Mouse (Mus musculus): ENCODE measurements around the gene Fam162a.
"Not testable (repeated sequence)": the region's sequence is repeated elsewhere in the genome, so short reads cannot be mapped to it uniquely, and the experiment has no call there.

Fam162a gene

DNA sequence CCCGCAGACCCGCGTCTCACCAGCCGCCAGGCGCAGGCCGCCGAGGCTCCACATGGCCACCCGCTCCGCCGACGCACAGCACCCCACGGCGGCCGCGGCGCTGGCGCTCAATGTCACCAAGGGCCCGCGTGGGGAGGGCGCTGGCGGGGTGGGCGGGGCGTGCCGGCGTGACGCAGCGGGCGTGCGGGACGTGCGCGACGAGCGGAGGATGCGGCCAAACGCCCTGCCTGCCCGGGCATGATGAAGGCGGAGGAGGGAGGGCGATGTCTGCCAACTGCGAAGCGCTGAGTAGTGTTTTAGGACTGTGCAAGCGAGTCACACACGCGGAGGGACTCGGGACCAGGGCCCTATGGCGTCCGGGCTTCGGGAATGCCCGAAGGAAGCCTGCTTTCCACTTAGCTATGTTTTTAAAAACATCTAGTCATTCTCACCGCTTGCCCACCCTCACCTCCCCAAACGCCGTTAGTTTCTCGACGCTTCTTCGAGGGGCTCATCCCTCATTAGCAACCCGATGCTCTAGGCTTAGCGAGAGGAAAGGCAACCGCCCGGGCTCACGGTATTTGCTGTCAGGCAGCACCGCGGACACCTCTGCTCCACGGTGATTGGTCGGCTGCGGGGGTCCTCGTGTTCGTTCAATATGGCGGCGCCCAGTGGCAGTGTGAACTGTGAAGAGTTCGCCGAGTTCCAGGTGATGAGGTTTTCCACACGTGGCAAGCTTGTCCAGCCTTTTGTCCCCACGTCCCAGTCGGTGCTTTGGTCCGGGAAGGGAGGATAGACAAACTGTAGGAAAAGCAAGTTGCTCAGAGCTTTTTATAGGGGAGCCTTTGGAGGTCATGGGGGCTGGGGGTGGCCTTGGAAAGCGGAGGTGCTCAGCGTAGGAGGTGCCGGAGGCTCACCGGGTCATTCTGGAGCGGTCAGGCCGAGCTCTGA lies at the start of gene Fam162a, which contains the start of gene Ccdc58:
Gene Fam162a (minus strand): TSS at position 145 of the 930 bp plus-strand sequence.
Gene Ccdc58 (plus strand): TSS at position 236 of the 930 bp plus-strand sequence.
- CTCF ChIA-PET: no interaction called here
- POLR2A ChIA-PET: interaction anchor here (0.5 to 3.5 kb wide), 55 partner anchors 8 to 756 kb away, joined by 3 to 48 read pairs (median 4); partner anchors contain the start of genes Wdr5b (in 3 of the 4) and Iqcb1 (in 1 of the 4)

DNA sequence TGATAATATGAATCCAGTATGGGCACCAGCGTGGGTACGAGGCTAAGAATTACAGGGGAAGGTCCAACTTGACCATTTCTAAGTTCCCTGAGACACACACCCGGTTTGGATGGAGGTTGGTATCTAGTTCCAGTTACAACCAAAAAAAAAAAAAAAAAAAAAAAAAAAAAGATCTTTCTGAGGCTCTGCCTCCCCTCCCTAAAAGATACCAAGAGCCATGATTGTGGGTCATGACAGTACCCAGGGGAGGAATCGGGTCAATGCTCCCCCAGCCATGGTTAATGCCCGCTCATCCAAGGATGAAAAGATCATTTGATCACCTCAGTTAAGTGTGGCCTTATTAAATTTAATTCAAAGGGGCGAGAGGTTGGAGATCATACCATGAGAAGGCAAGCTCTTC lies 44.4 kb upstream of the Fam162a start:
- CTCF ChIA-PET: not testable (repeated sequence)
- POLR2A ChIA-PET: interaction anchor here in 3 of 4 experiments (0.6 to 1.5 kb wide), 5 partner anchors 12 to 29 kb away, joined by 3 read pairs; no protein-coding TSS in a partner anchor

DNA sequence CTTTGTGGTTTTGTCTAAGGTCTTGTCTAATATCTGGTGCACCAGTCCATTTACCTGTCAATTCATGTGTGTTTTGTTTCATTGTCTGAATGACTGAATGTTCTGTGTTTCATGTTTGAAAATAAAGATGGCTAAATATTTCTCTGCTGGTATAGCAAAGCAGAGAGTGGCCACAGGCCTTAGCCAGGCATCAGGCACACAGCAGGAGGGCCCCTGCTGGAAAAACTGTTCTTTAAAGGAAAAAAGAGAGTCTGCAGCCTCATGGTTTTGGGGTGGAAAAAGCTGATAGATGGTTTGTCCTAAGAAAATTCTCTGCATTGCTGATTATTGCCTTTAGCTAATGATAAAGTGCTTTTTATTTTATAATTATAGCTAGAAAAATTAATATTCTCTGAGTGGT lies 40.1 kb upstream of the Fam162a start:
- CTCF ChIA-PET, POLR2A ChIA-PET: not testable (repeated sequence)

DNA sequence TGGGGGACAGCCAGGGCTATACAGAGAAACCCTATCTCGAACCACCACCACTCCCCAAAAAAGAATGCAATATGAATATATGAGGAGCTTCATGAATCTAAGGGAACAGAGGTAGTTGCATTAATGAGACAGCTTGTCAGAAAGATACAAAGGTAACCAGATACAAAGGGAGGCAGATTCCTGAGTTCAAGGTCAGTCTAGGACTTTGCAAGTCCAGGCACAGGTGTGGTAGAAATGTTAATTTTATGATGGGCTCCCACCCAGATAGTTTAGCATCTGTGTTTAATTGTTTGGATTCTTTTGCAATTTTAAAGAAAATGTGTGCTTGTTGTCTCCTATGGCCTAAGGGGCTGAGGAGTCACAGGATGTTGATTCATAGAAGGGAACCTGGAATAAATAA lies 30.8 kb upstream of the Fam162a start:
- ChIA-PET POLR2A (interaction anchor here in 2 of 4 experiments (0.6 to 1.7 kb wide), 8 partner anchors 9 to 460 kb away, joined by 3 to 7 read pairs (median 4); partner anchors contain the start of genes Ccdc58 (in 1 of the 2) and Fam162a (in 1 of the 2)), CTCF (interaction anchor here in 1 of 4 experiments (0.6 kb wide), 1 partner anchor 139 kb away, joined by 8 read pairs; no protein-coding TSS in a partner anchor)

DNA sequence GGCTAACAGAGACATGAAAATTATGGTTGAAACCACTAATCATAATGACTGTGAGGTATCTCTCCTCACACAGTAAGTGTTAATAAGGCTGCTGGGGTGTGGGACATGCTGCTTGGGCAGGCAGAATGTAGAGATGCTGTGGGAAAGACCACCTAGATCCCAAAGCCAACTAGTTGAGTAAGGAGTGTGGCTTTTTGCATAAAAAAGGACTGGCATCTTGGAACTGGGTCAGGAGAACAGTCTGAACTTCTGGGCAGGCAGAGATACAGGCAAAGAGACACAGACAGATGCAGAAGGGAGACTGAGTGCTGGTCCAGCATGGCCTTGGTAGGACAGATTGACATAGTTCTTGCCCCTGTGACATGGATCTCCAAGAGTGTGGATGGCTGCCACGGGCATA lies 30.1 kb upstream of the Fam162a start:
- CTCF ChIA-PET: no interaction called here
- POLR2A ChIA-PET: interaction anchor here in 2 of 4 experiments (1.3 to 1.7 kb wide), 4 partner anchors 12 to 119 kb away, joined by 3 to 7 read pairs (median 5); partner anchors contain the start of genes Ccdc58 (in 1 of the 2) and Fam162a (in 1 of the 2)

DNA sequence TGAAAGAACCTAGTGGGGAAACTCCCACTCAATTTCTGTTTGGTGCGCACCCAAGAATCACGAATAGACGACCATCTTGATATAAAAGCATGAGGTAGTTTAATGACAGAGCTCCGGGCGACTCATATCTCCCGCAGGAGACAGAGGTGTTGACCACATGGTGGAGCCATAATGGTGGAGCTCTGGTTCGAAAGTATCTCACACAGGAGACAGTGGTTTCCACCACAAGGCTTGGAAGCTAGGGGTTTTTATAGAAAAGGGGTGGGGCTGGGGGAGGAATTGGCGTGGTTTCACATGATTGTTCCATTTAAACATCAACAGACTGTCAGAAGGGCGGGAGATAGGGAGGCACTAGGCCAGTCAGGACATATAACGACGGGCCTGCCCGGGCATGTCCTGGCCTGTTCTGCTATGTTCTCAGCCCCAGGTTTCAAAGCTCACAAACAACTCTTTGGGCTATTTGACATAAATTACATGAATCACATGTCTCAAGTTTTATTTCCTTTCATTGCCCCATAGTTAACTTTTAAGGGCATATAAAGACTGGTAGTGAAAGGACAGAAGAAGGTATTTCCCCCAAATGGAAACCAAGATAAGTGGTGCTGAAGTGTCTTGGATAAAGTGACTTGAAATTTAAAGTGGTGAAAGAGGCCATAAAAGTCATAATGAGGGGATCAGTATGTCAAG lies 26.6 kb upstream of the Fam162a start:
- POLR2A ChIA-PET: interaction anchor here in 2 of 4 experiments (0.9 to 2.0 kb wide), 4 partner anchors 10 to 18 kb away, joined by 3 to 9 read pairs (median 3); no protein-coding TSS in a partner anchor
- CTCF ChIA-PET: not testable (repeated sequence)

DNA sequence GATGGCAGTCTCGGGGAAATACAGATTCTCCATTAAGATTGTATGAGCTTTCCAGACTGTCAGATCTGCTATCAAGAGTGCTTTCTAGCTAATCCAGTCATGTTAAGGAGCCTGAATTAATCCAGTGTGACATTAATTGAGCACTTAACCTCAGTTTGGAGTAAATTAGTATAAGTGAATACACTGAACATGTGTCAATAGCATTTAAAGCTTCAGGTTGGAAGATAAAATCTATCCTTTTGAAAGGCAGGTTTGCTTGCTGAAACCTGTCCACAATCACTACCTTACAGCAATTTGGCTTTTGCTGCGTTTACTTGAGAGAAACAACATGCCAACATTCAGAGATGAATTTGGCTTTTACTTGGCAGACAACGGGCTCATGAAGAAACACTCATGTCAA lies 22.7 kb upstream of the Fam162a start:
- CTCF ChIA-PET: no interaction called here
- POLR2A ChIA-PET: interaction anchor here in 2 of 4 experiments (0.6 to 1.4 kb wide), 3 partner anchors 9 to 198 kb away, joined by 3 to 4 read pairs (median 3); no protein-coding TSS in a partner anchor

DNA sequence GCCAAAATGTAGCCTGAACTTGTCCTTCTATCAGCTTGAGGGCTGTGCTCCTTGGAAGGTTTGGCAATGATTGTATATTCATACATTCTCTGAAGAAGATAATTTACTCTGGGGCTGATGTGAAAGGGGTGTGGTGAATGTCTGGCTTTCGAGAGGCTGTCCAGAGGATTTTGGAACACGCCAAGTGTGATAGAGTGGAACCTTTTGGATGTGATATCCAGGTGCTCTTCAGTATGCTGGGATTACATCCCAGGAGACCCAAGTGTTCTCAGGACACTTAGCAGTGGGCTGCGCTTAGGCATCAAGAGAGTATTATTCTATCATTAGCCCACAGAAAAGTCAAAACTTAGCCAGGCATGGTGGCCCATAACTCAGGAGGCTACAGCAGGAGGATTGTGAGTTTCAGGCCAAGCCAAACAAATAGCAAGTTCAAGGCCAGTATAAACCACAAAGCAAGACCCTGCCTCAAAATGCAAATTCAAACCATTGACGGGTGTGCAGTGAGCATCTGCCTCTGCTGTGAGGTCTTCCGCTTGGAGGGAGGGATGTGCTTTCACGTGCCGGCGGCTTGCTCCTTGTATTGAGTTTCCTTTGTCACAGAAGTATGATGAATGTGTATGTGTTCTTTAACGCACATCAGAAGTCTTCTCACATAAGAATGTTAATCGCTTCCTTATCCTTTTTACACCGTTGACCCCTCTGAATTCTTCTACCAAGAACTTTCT lies 19.6 kb upstream of the Fam162a start:
- POLR2A ChIA-PET: interaction anchor here in 1 of 4 experiments (0.6 to 5.0 kb wide), 5 partner anchors 9 to 535 kb away, joined by 3 to 25 read pairs (median 4); no protein-coding TSS in a partner anchor
- CTCF ChIA-PET: no interaction called here

DNA sequence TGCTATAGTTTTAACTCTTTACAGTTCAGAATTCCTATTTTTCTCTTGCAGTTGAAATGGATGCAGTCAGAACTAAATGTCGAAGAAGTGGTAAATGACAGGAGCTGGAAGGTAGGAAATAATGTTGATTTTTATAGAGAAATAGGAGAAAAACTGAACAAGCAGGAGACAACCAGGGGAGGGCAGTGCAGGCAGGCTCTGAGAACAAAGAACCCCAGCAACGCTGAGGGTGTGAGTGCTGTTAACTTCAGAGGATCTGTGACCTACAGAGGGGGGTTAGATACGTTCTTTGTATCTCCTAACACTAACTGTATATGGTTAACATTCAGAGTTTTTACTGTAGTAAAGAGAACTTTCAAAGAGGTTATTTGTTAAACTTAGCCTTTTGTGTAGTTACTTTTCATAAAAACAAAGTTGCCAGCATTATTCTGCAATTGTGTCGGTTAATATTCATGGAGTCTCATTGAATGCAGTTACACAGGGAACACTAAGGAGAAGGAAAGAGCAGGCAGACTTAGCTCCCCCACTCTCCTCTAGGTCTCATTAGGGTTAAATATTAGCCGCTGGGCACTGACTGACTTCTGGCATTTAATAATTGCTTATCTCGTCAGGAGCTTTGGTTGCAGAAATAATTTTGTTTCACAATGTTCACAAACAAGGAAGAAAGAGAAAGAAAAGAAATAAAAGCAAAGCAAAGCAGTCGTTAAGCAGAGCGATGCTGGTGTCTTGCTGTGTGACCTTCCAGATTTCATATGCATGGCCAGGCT lies 18.6 kb upstream of the Fam162a start:
- CTCF ChIA-PET: no interaction called here

DNA sequence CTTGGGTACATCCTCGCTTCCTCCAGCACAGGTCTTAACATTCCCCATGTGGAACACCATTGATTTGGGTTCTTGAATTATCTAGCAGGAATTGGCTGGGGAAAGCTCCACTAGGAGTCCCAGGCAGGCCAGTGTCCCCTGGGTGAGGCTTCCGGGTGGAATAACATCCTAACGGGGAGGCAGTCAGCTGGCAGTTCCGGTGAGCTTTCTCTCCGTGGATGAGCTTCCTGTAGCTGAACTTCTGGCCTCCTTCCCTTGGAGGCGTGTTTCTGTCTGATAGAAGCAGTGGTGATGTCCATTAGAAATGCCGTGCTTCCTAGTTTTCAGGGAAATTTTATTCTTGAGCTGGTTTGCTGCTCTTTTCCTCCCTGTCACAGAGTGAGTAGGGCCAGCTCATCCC lies 17.7 kb upstream of the Fam162a start:
- ChIA-PET POLR2A (interaction anchor here in 3 of 4 experiments (0.6 to 6.8 kb wide), 13 partner anchors 8 to 381 kb away, joined by 3 to 48 read pairs (median 5); partner anchors contain the start of genes Ccdc58 (in 2 of the 3) and Fam162a (in 2 of the 3)), CTCF (interaction anchor here in 1 of 4 experiments (0.8 kb wide), 1 partner anchor 548 kb away, joined by 3 read pairs; the partner anchor contains the start of gene Sema5b)

More for the DNA sequence above, 18.6 kb upstream of the Fam162a start:
- POLR2A ChIA-PET: interaction anchor here in 2 of 4 experiments (0.6 to 6.8 kb wide), 11 partner anchors 8 to 536 kb away, joined by 3 to 48 read pairs (median 5); partner anchors contain the start of genes Ccdc58 (in 2 of the 2) and Fam162a (in 2 of the 2)

DNA sequence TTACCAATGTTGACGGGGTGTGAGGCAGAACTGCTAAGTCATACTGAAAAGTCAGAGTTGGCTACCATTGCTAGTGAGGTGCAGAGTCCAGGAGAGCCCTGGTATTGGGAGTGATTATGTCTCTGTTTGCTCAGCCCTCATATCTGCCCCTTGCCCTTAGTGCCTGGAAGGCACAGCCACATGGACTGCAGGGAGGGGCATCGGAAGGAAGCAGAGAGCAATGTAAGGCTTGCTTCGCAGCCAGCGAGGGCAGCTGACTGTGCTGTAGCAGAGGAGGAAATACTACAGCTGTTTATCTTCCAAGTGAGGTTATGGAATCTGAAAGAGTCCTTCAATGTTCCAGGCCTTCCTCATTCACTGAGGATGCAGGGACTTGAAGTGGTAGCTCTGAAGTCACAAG lies 16.5 kb upstream of the Fam162a start:
- ChIA-PET CTCF (no interaction called here), POLR2A (interaction anchor here in 3 of 4 experiments (0.6 to 6.8 kb wide), 12 partner anchors 8 to 104 kb away, joined by 3 to 48 read pairs (median 6); partner anchors contain the start of genes Ccdc58 (in 2 of the 3) and Fam162a (in 2 of the 3))

DNA sequence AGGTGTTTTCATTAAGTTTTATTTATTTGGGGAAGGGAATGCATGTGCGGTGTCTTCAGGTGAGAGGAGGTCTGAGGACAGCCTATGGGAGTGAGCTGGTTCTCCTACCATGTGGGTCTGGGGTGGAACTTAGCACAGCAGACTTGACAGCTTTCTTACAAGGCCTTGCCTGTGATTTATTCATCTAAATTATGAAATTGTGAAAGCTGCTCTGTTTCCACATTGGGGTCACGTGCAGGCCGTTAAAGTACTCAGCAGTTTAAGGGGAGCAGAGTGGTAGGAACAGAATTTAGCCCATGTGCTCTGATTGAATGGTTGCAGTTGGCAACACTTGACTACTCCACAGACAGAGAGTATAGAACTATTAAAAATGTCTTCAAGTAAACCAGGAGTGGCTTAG lies 8.5 kb upstream of the Fam162a start:
- ChIA-PET CTCF (interaction anchor here in 2 of 4 experiments (0.5 to 0.7 kb wide), 3 partner anchors 17 to 434 kb away, joined by 4 to 6 read pairs (median 5); no protein-coding TSS in a partner anchor), POLR2A (interaction anchor here in 3 of 4 experiments (0.7 to 4.0 kb wide), 11 partner anchors 8 to 1690 kb away, joined by 3 to 25 read pairs (median 4); partner anchors contain the start of genes Ccdc58 (in 1 of the 3) and Fam162a (in 1 of the 3))

DNA sequence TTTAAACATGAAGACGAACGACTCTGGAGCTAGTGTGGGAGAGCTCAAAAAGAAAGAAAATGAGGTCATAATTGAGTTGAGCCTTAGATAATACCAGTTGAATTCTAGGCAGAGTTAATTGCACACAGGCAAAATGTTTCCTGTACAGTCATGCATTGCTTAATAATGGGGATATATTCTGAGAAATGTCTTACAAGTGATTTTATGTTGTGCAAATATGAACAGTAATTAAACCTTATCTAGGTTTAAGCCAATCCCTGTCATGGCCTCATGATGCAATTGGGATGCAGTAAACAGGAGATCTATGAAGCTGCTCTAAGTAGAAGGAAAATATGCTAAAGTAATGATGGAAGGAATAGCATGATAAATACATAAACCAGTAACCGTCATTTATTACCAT lies 3.4 kb upstream of the Fam162a start:
- CTCF ChIA-PET: interaction anchor here in 1 of 4 experiments (0.6 kb wide), 1 partner anchor 741 kb away, joined by 4 read pairs; no protein-coding TSS in a partner anchor
- POLR2A ChIA-PET: interaction anchor here in 3 of 4 experiments (0.7 to 2.7 kb wide), 9 partner anchors 11 to 640 kb away, joined by 3 to 15 read pairs (median 3); partner anchors contain the start of gene Wdr5b (in 1 of the 3)

DNA sequence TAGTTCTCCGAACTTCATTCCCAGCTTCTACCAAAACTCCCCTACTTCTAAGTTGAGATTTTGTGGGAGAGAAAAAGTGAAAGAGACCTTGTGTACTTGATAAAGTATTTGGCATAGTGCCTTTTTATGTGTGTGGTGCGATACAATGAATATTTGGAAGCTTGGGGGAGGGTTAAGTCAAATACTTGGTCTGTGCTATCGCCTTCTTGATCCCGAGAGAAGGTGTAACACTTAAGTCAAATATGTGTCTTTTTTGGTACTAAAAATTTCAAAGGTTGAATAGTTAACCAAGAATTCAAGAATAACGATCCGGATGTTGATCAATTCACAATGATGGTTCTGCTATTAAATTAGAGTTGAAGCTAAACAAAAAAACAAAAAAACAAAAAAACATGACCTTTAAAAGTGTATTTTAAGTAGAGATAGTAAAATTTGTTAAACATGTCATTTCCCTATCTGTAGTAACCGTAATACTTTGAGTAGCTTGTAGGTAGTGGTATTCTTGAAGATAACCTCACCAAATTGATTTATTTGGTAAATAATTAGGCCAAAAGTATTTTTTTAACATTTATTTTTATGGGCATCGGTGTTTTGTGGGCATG lies 1.1 kb upstream of the Fam162a start:
- CTCF ChIA-PET: no interaction called here
- POLR2A ChIA-PET: interaction anchor here (0.6 to 3.5 kb wide), 40 partner anchors 7 to 756 kb away, joined by 3 to 48 read pairs (median 5); partner anchors contain the start of genes Wdr5b (in 2 of the 4) and Iqcb1 (in 1 of the 4)

DNA sequence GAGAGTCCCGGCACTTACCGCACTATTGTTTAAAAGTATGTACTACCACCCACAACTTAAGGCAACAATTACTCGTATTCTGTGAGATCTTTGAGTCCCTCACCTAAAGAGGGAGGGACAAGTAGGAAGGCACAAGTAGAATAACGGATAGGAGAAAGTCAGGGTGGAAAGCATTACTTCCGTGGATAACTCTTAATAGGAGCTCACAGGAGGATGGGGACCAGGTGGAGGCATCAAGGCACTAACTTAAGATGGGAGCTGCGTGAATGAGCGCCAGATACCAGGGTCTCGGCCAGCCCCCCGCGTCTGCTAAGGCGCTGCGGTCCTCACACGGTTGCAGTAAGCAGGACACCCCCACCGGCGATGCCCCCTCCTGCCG lies 334 bp downstream of the Fam162a start:
- ChIA-PET POLR2A (interaction anchor here in 3 of 4 experiments (0.5 to 3.5 kb wide), 42 partner anchors 7 to 1743 kb away, joined by 3 to 48 read pairs (median 4); partner anchors contain the start of genes Wdr5b (in 3 of the 3) and Iqcb1 (in 1 of the 3)), CTCF (no interaction called here)

DNA sequence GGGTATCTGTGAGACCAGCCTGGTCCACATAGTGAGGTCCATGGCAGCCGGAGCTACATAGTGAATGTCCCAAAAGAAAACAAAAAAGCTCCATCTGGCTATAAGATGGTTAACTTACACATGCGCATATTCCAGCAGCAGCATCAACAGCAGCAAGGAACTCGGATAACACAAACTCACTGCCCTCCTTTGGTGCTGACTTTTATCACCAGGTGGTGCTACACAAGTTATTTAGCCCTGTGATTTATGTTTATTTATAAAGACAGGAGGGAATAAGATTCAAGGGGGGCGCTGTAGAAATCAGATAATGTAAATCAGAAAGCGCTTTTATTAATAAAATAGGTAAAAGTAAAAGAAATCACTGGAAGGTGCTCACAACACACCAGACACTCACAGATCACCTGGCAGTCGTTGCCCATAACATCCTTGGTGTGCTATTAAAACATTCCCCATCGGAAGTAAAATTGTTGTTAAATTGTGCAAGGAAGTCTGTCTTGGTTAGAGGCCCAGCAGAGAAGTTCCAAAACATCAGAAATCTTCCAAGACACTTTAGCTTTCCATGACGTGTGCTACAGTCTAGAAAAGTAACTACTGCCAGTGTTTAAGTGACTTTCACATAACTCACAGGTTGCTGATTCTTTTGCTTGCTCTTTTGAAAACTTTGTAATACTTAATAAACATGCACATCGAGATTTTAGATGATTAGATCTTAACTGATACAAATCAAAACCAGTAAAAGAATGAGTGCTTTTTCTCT lies 1.4 kb downstream of the Fam162a start:
- POLR2A ChIA-PET: interaction anchor here in 3 of 4 experiments (0.5 to 3.5 kb wide), 24 partner anchors 8 to 529 kb away, joined by 3 to 48 read pairs (median 5); partner anchors contain the start of gene Wdr5b (in 1 of the 3)
- CTCF ChIA-PET: no interaction called here
